Mouse (Mus musculus): ENCODE measurements around the gene Dusp2.
"Not testable (repeated sequence)": the region's sequence is repeated elsewhere in the genome, so short reads cannot be mapped to it uniquely, and the experiment has no call there.

Gene Dusp2

GRCm38 (mm10) chr2:127335767-127336496, at the start of gene Dusp2:
TSS of gene Dusp2 (plus strand) at chr2:127336159.
- DNase-seq, result peak; percentile 74

- no peak for DNase-seq
Measured at GRCm38 (mm10) chr2:127292250-127292649, 43.7 kb upstream of the Dusp2 start.

- no peak for DNase-seq
Measured at GRCm38 (mm10) chr2:127297001-127297805, 38.8 kb upstream of the Dusp2 start.

GRCm38 (mm10) chr2:127298056-127298455, 37.9 kb upstream of the Dusp2 start:
- DNase-seq, result no peak

GRCm38 (mm10) chr2:127300701-127301100, 35.3 kb upstream of the Dusp2 start:
- no peak for DNase-seq

- DNase-seq, result no peak
Measured at GRCm38 (mm10) chr2:127301883-127302282, 34.1 kb upstream of the Dusp2 start.

- DNase-seq, result not testable (repeated sequence)
Measured at GRCm38 (mm10) chr2:127304192-127304591, 31.8 kb upstream of the Dusp2 start.

- DNase-seq, result no peak
Measured at GRCm38 (mm10) chr2:127304609-127305210, 31.2 kb upstream of the Dusp2 start.

GRCm38 (mm10) chr2:127306123-127306522, 29.8 kb upstream of the Dusp2 start:
- no peak for DNase-seq

GRCm38 (mm10) chr2:127307179-127307578, 28.8 kb upstream of the Dusp2 start:
- DNase-seq, result no peak

GRCm38 (mm10) chr2:127308660-127309059, 27.3 kb upstream of the Dusp2 start:
- no peak for DNase-seq

GRCm38 (mm10) chr2:127310246-127310645, 25.7 kb upstream of the Dusp2 start:
- no peak for DNase-seq

GRCm38 (mm10) chr2:127310685-127311084, 25.3 kb upstream of the Dusp2 start:
- no peak for DNase-seq

- DNase-seq, result no peak
Measured at GRCm38 (mm10) chr2:127311193-127311592, 24.8 kb upstream of the Dusp2 start.

GRCm38 (mm10) chr2:127312801-127313200, 23.2 kb upstream of the Dusp2 start:
- DNase-seq, result no peak

GRCm38 (mm10) chr2:127313878-127314277, 22.1 kb upstream of the Dusp2 start:
- DNase-seq, result no peak

- DNase-seq, result no peak
Measured at GRCm38 (mm10) chr2:127314467-127315154, 21.3 kb upstream of the Dusp2 start.

GRCm38 (mm10) chr2:127315155-127315470, 20.8 kb upstream of the Dusp2 start:
- DNase-seq, result no peak

GRCm38 (mm10) chr2:127316431-127316830, 19.5 kb upstream of the Dusp2 start:
- DNase-seq, result no peak

GRCm38 (mm10) chr2:127318136-127318535, 17.8 kb upstream of the Dusp2 start:
- DNase-seq, result no peak

- no peak for DNase-seq
Measured at GRCm38 (mm10) chr2:127319071-127319470, 16.9 kb upstream of the Dusp2 start.

- DNase-seq, result no peak
Measured at GRCm38 (mm10) chr2:127322671-127323285, 13.2 kb upstream of the Dusp2 start.

- DNase-seq, result no peak
Measured at GRCm38 (mm10) chr2:127323667-127324066, 12.3 kb upstream of the Dusp2 start.

Data from right cerebral cortex, postnatal 14 days (tissue).